Mouse (Mus musculus) limb, embryonic 14.5 days (tissue): Measurements from ENCODE around the gene Eps15l1. TPM values are rescaled to one million over a fixed set of nuclear protein-coding genes. Genes with fewer than 3 reads are reported as not detected.

Experiments used
- ATAC-seq: fragments of 200-750 bp; cut with Nextera tagmentation; 2 replicates; pipeline ENCODE4 v1.8.0; 2017; ENCODE audit warnings: low read depth, moderate number of reproducible peaks, moderate TSS enrichment; ENCODE audit not compliant: low FRiP score
- DNase-seq: peaks from one replicate; pipeline ENCODE4 v3.0.0-alpha.2; 2015; ENCODE audit warnings: low spot score
- H3K27ac ChIP-seq: fragments of 300-500 bp; sonication (generic); replicated peaks from 2 replicates; pipeline ENCODE4 v1.5.1; 2014; ENCODE audit warnings: low read depth, mild to moderate bottlenecking, low read length, moderate library complexity, mixed read lengths
- H3K27me3 ChIP-seq: fragments of 300-500 bp; sonication (generic); 2 replicates; pipeline ENCODE4 v1.6.1; 2014; ENCODE audit warnings: low read length, mixed read lengths; ENCODE audit not compliant: control insufficient read depth, insufficient read depth
- H3K36me3 ChIP-seq: fragments of 300-500 bp; sonication (generic); 2 replicates; pipeline ENCODE4 v1.6.1; 2014; ENCODE audit warnings: mild to moderate bottlenecking, low read length, moderate library complexity, mixed read lengths; ENCODE audit not compliant: control insufficient read depth, insufficient read depth
- H3K4me1 ChIP-seq: fragments of 300-500 bp; sonication (generic); 2 replicates; pipeline ENCODE4 v1.6.1; 2014; ENCODE audit warnings: antibody characterized with exemption, low read length, mixed read lengths; ENCODE audit not compliant: control insufficient read depth, insufficient read depth
- H3K4me2 ChIP-seq: fragments of 300-500 bp; sonication (generic); replicated peaks from 2 replicates; pipeline ENCODE4 v1.6.1; 2014; ENCODE audit warnings: low read depth, mild to moderate bottlenecking, low read length, moderate library complexity; ENCODE audit not compliant: severe bottlenecking
- H3K4me3 ChIP-seq: fragments of 300-500 bp; sonication (generic); replicated peaks from 2 replicates; pipeline ENCODE4 v1.5.1; 2014; ENCODE audit warnings: low read length
- H3K9ac ChIP-seq: fragments of 300-500 bp; sonication (generic); 2 replicates; pipeline ENCODE4 v1.6.1; 2014; ENCODE audit warnings: mild to moderate bottlenecking, low read depth, low read length, moderate library complexity; ENCODE audit not compliant: severe bottlenecking
- H3K9me3 ChIP-seq: fragments of 300-500 bp; sonication (generic); 2 replicates; pipeline ENCODE4 v1.6.1; 2016; ENCODE audit warnings: low read length; ENCODE audit not compliant: control insufficient read depth
- POLR2A ChIP-seq: fragments of 200-500 bp; IDR thresholded peaks from 2 replicates; pipeline ENCODE4 v1.8.0; 2012; ENCODE audit warnings: inconsistent platforms, mild to moderate bottlenecking, moderate library complexity, borderline replicate concordance; ENCODE audit not compliant: insufficient read depth, insufficient read length; ENCODE audit errors: extremely low read depth
- WGBS: fragments of 180-500 bp; shearing (Covaris S2); extraction: QIAGEN DNeasy Blood & Tissue Kit; methylation state at CpG from one replicate; pipeline ENCODE4 v1.1.7; 2014; 5-methylcytosine and 5-hydroxymethylcytosine counted together
- polyA plus RNA-seq, 2 experiments: library from polyadenylated mRNA; depleted of rRNA in 1 of 2; stranded (reverse) in 1 of 2; unstranded in 1 of 2; fragments of >200 nt; fragmentation: Nextera tagmentation in 1 of 2; extraction: Ambion mirVana in 1 of 2; gene quantifications; 2 replicates each; pipeline versions ENCODE4 v1.2.1 to v1.2.3; 2012 to 2014

Eps15l1 gene
- polyA plus RNA-seq, 2 experiments: 56.5 to 114 TPM

DNA sequence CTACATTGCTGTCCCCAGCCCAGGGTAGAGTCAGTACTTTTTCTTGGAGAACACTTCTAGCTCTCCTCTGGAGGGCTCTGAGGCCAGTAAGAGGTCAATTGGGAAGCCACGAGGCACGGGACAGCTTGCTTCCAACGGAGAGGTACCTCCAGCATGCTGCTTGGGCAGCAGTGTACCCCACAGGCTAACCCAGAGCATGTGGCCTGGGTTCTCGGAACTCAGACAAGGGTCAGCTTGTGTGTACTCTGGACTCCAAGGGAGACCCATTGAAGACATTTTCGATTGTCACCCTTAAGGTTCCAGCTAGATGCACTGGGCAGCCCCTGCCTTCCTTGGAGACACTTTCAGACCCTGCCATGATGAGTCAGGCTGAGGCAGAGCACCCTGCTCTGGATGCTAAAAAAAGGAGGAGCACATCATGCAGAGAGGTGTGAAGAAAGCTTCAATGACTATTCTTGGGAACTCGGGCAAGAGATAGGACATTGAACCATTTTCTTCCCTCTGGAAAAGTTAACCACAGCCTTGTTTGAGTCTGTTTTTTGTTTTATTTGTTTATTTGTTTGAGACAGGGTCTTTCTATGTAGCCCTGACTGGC lies 98.0 kb downstream of the Eps15l1 start:
- no peak overlapping the region for H3K9ac ChIP-seq
- H3K4me3 ChIP-seq: no peak overlapping the region
- H3K27ac ChIP-seq: no peak overlapping the region
- no peak for TF ChIP-seq POLR2A
- H3K36me3 ChIP-seq: peaks cover 13% of the 10 kb centered on the region
- peaks cover 9% of the 10 kb centered on the region; the same call in 1 of the 2 replicates for H3K4me1 ChIP-seq
- H3K9me3 ChIP-seq: no peaks in the 10 kb centered on the region; the same call in 1 of the 2 replicates
- H3K27me3 ChIP-seq: peaks cover 28% of the 10 kb centered on the region
- H3K4me2 ChIP-seq: no peak overlapping the region
- ATAC-seq: no peak
- DNase-seq: no peak
- 61% methylated on average over 6 of the region's 6 CpGs for WGBS

DNA sequence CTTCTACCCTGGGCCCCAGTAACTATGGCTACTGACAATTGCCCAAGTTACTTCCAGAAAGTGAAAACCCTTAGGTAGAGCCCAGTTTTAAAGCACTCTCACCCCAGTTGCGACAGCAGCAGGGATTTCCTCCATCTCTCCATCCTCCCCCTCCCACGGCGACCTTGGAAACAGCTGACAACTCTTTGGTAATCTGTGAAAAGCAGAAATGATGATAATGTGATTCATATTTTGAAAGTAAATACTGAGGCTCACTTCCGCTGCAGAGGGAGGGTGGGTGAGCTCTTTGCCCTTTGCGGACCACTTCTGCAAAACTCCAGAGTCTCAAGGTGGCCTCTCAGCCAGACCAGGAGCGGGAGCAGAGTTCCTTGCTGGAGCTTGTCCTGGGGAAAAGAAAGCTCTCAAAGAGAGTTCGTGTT lies 98.8 kb downstream of the Eps15l1 start:
- no peak for TF ChIP-seq POLR2A
- ATAC-seq (no peak), DNase-seq (no peak)
- WGBS: 67% methylated on average over 7 of the region's 7 CpGs
- no peak overlapping the region for H3K9ac ChIP-seq
- H3K9me3 ChIP-seq: no peaks in the 10 kb centered on the region; the same call in 1 of the 2 replicates
- H3K36me3 ChIP-seq: peaks cover 13% of the 10 kb centered on the region
- peaks cover 9% of the 10 kb centered on the region; the same call in 1 of the 2 replicates for H3K4me1 ChIP-seq
- no peak overlapping the region; the same call in 1 of the 2 replicates for H3K4me3 ChIP-seq
- no peak overlapping the region for H3K27ac ChIP-seq
- peaks cover 28% of the 10 kb centered on the region for H3K27me3 ChIP-seq
- 0 out of 2 replicates have a peak overlapping the region, but pooled peaks have one; percentile 7 for H3K4me2 ChIP-seq

DNA sequence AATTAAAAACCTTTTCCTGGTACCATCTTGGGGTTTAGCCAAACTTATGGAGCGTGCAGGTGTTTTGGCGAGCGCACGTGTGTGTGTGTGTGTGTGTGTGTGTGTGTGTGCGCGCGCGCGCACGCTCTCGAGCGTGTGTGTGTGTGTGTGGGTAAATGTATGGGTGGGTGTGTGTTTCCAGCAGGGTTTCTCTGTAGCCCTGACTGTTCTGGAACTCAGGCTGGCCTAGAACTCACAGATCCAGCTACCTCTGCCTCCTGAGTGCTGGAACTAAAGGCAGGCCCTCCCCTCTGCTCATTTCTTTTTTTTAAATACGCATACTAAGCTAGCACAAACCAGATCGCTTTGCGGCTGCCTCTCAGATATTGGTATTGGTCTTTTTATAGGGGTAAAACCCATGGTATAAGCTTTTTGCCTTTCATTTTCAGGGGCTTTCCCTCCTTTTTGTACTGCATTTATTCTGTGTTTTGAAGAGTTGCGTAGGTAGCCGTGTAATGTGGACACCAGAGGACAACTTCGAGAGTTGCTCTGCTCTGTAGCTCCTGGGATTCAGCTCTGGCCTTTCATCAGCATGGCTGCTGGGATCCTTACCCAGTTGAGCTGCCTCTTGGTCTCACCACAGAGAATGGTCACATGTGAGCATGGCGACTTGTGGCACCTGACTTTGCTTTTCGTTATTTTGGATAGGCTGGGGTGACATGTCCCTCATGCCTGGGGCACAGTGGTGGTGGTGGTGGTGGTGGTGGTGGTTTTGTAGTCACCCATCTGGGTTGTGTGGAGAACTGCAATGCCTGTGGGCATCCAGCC lies 99.4 kb downstream of the Eps15l1 start:
- Histone ChIP-seq H3K4me1 (peaks cover 9% of the 10 kb centered on the region; the same call in 1 of the 2 replicates), H3K27me3 (peaks cover 28% of the 10 kb centered on the region), H3K36me3 (peaks cover 13% of the 10 kb centered on the region), H3K9me3 (no peaks in the 10 kb centered on the region; the same call in 1 of the 2 replicates), H3K4me3 (peak overlapping the region; percentile 48), H3K27ac (no peak overlapping the region), H3K9ac (no peak overlapping the region; the same call in 1 of the 2 replicates), H3K4me2 (peak overlapping the region; percentile 68)
- DNase-seq (no peak), ATAC-seq (no peak)
- 85% methylated on average over 20 of the region's 20 CpGs for WGBS
- no peak for TF ChIP-seq POLR2A

DNA sequence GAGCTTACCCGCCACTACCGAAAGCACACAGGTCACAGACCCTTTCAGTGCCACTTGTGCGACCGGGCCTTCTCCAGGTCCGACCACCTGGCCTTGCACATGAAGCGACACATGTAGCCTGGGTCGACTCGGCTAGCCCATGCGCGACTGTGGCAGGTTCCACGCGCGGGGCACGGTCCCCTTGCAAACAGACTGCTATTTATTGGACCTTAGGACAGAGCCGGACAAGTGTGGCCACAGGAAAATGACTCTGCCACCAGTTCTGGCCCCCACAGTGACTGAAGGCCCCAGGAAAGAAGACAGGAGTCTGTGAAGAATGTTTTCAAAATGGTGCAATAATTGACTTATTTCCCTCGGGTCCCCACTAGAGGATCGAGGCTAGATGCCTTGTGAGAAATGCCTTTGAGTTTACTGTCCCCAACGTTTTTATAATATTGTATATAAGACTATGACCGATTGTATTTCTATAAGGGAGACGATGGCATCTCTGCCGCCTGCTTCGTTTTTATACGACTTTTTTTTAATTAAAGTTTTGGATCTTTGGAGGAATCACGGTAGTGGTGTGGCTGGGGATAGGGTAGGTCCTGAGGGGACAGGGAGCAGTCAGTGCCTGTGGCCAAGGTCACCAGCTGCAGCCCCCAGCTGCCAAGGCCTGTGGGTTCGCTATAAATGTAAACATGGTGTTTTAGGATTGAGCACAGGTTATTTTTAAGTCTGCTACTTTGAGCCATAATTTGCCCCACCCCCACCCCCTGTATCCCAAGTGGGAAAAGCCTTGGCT lies 100.3 kb downstream of the Eps15l1 start:
- DNase-seq (no peak), ATAC-seq (no peak)
- Histone ChIP-seq H3K4me1 (peaks cover 9% of the 10 kb centered on the region; the same call in 1 of the 2 replicates), H3K9me3 (no peaks in the 10 kb centered on the region; the same call in 1 of the 2 replicates), H3K27me3 (peaks cover 28% of the 10 kb centered on the region), H3K36me3 (peaks cover 13% of the 10 kb centered on the region), H3K4me3 (peak overlapping the region; percentile 48), H3K4me2 (peak overlapping the region; percentile 68), H3K27ac (no peak overlapping the region), H3K9ac (peak overlapping the region; percentile 66)
- TF ChIP-seq POLR2A: no peak
- WGBS: 53% methylated on average over 25 of the region's 25 CpGs
